Mouse (Mus musculus): Measurements from ENCODE around the gene Nbea. TPM values are rescaled to one million over a fixed set of nuclear protein-coding genes. Genes with fewer than 3 reads are reported as not detected.

Gene Nbea
- polyA plus RNA-seq, 1 experiment from 2014 or later = 31.0 TPM

DNA sequence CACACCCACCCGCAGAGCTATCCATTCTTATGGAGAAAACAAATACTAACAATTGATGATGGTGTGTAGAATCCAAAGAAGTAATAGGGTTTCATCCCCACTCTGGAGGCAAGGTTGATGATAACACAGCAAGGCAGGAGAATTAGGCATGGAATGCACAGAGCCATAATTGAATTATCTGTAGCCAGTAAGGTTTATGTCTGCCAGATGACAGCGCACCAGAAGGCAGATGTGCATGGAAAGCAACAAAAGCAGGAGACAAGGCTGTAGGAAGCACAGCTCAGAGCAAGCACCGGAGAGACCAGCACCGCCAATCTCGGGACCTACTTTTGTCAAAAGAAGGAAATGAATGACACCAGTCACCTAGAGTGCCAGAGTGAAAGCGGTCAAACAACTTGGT is 429.6 kb downstream of the Nbea start:
- WGBS = 92% methylated on average over 6 of the region's 6 CpGs
- H3K9me3 ChIP-seq = no peaks in the 10 kb centered on the region
- peaks cover 54% of the 10 kb centered on the region for H3K27me3 ChIP-seq
- no peak overlapping the region for H3K4me3 ChIP-seq (replicated peaks)
- H3K4me2 ChIP-seq = no peak overlapping the region
- ATAC-seq (ENCODE audit: low FRiP score) = no peak
- H3K4me1 ChIP-seq = peaks cover 53% of the 10 kb centered on the region
- H3K36me3 ChIP-seq (replicated peaks) = no peaks in the 10 kb centered on the region
- no peak overlapping the region for H3K27ac ChIP-seq
- H3K9ac ChIP-seq = no peak overlapping the region

DNA sequence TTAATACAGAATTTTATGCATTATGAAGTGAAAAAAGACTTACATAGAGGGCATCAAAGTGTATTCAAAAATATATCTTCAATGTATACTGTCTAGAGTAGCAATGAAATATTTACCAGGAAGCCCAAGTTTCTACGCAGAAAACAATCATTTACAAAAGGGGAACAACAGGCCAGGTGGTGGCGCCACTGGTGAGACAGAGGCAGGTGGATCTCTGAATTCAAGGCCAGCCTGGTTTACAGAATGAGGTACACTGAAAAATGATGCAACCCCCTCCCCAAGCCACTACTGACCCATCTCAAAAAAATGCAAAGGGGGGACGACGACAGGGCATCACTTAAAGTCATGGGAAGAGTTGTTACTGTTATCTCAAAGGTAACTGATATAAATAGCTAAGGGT is 430.9 kb downstream of the Nbea start:
- H3K27me3 ChIP-seq = peaks cover 55% of the 10 kb centered on the region
- H3K9me3 ChIP-seq = no peaks in the 10 kb centered on the region
- no peak overlapping the region for H3K27ac ChIP-seq
- no peak overlapping the region for H3K4me2 ChIP-seq
- H3K4me3 ChIP-seq (replicated peaks) = no peak overlapping the region
- peaks cover 46% of the 10 kb centered on the region for H3K4me1 ChIP-seq
- 89% methylated on average over 4 of the region's 4 CpGs for WGBS
- no peak for ATAC-seq (ENCODE audit: low FRiP score)
- H3K36me3 ChIP-seq (replicated peaks) = no peaks in the 10 kb centered on the region
- no peak overlapping the region for H3K9ac ChIP-seq

DNA sequence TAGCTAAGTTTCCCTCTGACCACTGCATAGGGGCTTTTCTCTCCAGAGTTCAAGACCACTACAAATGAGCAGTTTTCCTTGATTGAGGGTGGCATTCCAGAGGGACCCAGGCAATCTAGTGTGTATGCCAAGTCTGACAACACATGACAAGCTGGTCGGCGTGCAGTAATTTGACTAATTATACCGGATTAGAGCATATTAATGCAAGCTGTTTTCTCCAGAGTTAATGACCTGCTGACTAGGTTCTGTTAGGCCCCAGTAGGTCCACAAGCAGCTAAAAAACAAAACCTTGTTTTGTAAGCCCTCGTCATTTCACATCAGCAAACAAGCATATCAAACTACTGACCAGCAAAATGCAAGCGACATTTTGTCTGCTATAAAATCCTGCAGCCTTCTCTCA is 432.1 kb downstream of the Nbea start:
- Histone ChIP-seq H3K9ac (no peak overlapping the region), H3K36me3 (replicated peaks) (no peaks in the 10 kb centered on the region), H3K27ac (no peak overlapping the region), H3K27me3 (peaks cover 65% of the 10 kb centered on the region), H3K4me3 (replicated peaks) (no peak overlapping the region), H3K9me3 (no peaks in the 10 kb centered on the region), H3K4me1 (peaks cover 35% of the 10 kb centered on the region), H3K4me2 (no peak overlapping the region)
- ATAC-seq (ENCODE audit: low FRiP score) = no peak; the same call in 1 of the 2 replicates
- 18% methylated on average over 5 of the region's 5 CpGs for WGBS

DNA sequence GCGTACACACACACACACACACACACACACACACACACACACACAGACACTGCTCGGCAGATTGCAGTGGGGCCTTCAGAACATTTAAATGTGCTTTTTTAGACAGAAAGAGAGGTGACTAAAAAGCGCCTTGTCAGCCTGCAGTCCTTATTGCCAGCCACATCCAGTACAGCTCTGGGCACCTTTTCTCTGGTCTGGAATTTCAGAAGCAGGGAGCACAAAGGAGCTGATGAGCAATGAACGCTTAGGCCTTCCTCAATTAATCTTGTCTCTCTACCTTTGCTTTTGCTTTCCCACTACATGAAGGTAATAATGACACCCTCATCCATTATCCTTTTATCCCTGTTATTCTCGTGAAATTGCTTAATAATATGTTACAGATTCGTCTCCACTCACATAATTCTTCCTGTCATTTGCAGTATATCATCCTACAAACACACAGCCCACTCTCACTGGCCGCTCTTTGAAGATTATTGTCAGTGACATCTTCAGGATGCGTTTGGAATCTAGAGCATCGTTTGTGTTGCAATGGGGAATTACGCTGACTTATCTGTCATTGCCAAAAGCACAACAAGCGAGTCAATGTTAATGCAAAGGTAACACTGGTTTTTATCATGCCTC is 432.9 kb downstream of the Nbea start:
- Histone ChIP-seq H3K9ac (no peak overlapping the region), H3K36me3 (replicated peaks) (no peaks in the 10 kb centered on the region), H3K4me2 (no peak overlapping the region), H3K9me3 (no peaks in the 10 kb centered on the region), H3K4me1 (peaks cover 27% of the 10 kb centered on the region), H3K27ac (no peak overlapping the region), H3K27me3 (peaks cover 65% of the 10 kb centered on the region), H3K4me3 (replicated peaks) (no peak overlapping the region)
- 68% methylated on average over 11 of the region's 11 CpGs for WGBS
- no peak for ATAC-seq (ENCODE audit: low FRiP score)

DNA sequence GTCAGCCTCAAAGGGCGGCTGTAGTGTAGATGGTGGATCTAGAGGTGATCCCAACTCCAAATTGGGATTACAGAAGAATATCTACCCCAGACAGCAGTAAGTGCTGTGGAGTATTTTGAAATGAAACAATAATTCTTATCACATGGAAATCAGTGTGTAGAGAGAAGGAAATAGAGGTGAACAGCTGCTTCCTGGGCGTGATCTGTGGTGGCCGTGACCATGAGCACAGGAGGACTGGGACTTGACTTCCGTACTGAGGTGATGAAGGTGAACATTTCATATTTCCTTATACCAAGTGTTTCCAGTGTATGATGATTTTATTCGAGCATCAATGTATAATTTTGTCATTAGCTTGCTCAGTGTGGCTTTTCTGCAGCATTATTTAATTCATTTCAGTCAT is 439.6 kb downstream of the Nbea start:
- Histone ChIP-seq H3K4me1 (peaks cover 21% of the 10 kb centered on the region), H3K4me3 (replicated peaks) (no peak overlapping the region), H3K9me3 (no peaks in the 10 kb centered on the region), H3K27ac (no peak overlapping the region), H3K27me3 (peaks cover 28% of the 10 kb centered on the region), H3K4me2 (no peak overlapping the region), H3K9ac (no peak overlapping the region), H3K36me3 (replicated peaks) (no peaks in the 10 kb centered on the region)
- ATAC-seq (ENCODE audit: low FRiP score) = no peak
- 94% methylated on average over 5 of the region's 5 CpGs for WGBS

DNA sequence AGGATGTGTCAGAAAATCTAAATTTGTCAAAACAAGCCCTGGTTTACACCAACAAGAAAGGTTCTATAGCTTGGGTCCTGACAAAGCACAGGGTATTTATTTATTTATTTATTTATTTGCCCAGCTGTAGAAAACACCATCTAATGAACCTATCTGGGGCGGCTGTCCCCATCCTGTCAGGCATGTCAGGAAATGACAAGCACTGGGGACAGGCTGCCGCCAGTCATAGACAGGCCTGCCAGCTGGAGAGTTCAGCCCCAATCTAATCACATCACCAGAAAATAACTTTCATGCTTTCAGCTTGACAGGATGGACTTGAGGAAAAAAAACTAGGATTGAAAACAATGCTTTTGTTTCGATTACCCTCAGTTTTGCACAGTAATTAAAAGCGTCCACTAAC is 440.8 kb downstream of the Nbea start:
- WGBS = 73% methylated on average over 4 of the region's 4 CpGs

DNA sequence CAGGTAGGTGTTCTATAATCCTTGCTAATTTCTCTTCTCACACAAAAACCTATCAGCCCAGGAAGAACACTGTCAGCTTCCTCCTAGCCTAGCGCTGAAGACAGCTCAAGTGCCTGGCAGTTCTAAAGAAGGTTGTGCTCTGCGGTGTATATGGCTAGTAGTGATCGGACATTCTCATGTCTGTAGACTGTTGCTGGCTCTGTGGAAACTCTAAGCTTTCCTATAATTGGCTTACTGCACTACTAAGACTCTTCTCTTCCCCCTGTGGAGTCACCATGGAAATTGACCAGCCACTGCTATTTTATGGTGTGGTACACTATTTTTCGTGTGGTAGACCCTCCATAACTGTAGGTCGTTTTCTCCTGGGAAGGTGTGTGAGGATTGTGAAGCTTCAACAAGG is 441.3 kb downstream of the Nbea start:
- no peak overlapping the region for H3K4me2 ChIP-seq
- H3K4me3 ChIP-seq (replicated peaks) = no peak overlapping the region
- no peak overlapping the region for H3K9ac ChIP-seq
- 0 out of 2 replicates have a peak overlapping the region, but pooled peaks have one; percentile 58 for H3K27ac ChIP-seq
- H3K9me3 ChIP-seq = no peaks in the 10 kb centered on the region
- peaks cover 13% of the 10 kb centered on the region for H3K27me3 ChIP-seq
- no peaks in the 10 kb centered on the region for H3K36me3 ChIP-seq (replicated peaks)
- no peak for ATAC-seq (ENCODE audit: low FRiP score)
- 78% methylated on average over 5 of the region's 5 CpGs for WGBS
- H3K4me1 ChIP-seq = peaks cover 21% of the 10 kb centered on the region

More for the DNA sequence above, 440.8 kb downstream of the Nbea start:
- H3K4me1 ChIP-seq = peaks cover 21% of the 10 kb centered on the region
- no peak overlapping the region for H3K9ac ChIP-seq
- H3K4me3 ChIP-seq (replicated peaks) = no peak overlapping the region
- no peak overlapping the region for H3K4me2 ChIP-seq
- H3K36me3 ChIP-seq (replicated peaks) = no peaks in the 10 kb centered on the region
- peaks cover 17% of the 10 kb centered on the region for H3K27me3 ChIP-seq
- 0 out of 2 replicates have a peak overlapping the region, but pooled peaks have one; percentile 58 for H3K27ac ChIP-seq
- no peaks in the 10 kb centered on the region for H3K9me3 ChIP-seq
- ATAC-seq (ENCODE audit: low FRiP score) = peak; percentile 55; the same call in 1 of the 2 replicates

DNA sequence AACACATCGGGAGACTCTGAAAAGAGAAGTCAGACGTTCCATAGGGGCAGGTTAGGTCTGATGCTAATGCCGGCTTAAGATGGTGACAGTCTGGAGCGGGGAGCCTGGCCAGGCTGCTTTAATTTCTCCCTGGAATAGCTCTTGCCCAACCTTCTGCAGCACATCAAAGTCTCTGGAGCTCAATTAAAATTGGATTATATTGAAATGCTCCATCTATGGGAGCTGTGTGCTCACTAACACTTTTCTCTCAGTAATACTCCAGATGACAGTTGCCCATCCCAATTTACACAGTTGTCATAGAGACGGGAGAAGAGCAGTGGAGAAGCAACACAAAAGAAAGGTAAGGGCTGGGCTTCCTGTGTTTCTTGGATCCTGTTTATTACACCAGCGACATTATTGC is 442.1 kb downstream of the Nbea start:
- H3K36me3 ChIP-seq (replicated peaks) = no peaks in the 10 kb centered on the region
- H3K27me3 ChIP-seq = peaks cover 6% of the 10 kb centered on the region; the same call in 1 of the 2 replicates
- peak; percentile 51 for ATAC-seq (ENCODE audit: low FRiP score)
- H3K9me3 ChIP-seq = no peaks in the 10 kb centered on the region
- peak overlapping the region; percentile 56; the same call in 1 of the 2 replicates for H3K27ac ChIP-seq
- no peak overlapping the region for H3K9ac ChIP-seq
- peaks cover 21% of the 10 kb centered on the region for H3K4me1 ChIP-seq
- no peak overlapping the region for H3K4me3 ChIP-seq (replicated peaks)
- WGBS = 45% methylated on average over 6 of the region's 6 CpGs
- H3K4me2 ChIP-seq = no peak overlapping the region

DNA sequence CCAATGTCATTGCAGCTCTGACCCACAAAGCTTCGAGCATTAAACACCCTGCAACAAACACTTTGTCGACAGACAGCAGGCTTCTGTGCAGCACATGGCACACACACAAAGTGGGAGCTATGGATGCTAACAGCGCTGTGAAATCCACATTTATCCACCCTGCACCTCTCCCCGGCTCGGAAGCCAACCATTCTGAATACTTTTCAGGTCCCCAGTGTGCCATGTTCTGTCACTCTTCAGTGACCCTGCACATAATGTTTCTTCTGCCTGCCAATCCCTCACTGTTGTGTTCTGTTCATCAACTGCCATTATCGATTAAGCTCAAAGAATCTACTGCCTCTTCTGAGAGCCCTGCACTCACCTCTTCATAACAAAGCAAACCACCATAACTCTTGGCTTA is 449.8 kb downstream of the Nbea start:
- ATAC-seq (ENCODE audit: low FRiP score) = no peak
- no peaks in the 10 kb centered on the region for H3K27me3 ChIP-seq
- 74% methylated on average over 6 of the region's 6 CpGs for WGBS
- no peaks in the 10 kb centered on the region for H3K9me3 ChIP-seq
- no peak overlapping the region for H3K4me2 ChIP-seq
- H3K9ac ChIP-seq = no peak overlapping the region
- no peaks in the 10 kb centered on the region for H3K36me3 ChIP-seq (replicated peaks)
- no peak overlapping the region for H3K27ac ChIP-seq
- H3K4me1 ChIP-seq = peaks cover 4% of the 10 kb centered on the region; the same call in 1 of the 2 replicates
- no peak overlapping the region for H3K4me3 ChIP-seq (replicated peaks)

DNA sequence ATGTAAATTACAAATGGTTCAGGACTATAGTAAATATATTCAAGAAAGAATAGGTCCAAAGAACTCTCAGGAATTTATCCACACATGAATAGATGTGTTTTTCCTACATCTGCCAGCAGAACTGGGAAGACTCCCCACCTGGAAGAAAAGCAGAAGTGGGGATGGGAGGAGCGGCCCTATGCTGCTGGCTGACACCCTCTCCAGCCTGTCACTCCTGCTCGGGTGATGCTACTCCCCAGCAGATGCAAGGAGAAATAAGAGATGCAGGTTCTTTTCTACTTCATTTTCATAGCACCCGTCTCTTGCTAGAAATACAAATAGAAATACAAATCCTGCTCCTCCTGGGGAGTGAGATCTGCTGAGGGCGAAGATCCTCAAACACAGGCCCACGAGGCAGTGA is 453.0 kb downstream of the Nbea start:
- WGBS = 71% methylated on average over 5 of the region's 5 CpGs
- H3K36me3 ChIP-seq (replicated peaks) = no peaks in the 10 kb centered on the region
- H3K4me1 ChIP-seq = peaks cover 4% of the 10 kb centered on the region; the same call in 1 of the 2 replicates
- H3K9me3 ChIP-seq = no peaks in the 10 kb centered on the region
- H3K27me3 ChIP-seq = no peaks in the 10 kb centered on the region
- H3K4me2 ChIP-seq = no peak overlapping the region
- H3K9ac ChIP-seq = no peak overlapping the region
- ATAC-seq (ENCODE audit: low FRiP score) = no peak
- no peak overlapping the region for H3K4me3 ChIP-seq (replicated peaks)
- H3K27ac ChIP-seq = 0 out of 2 replicates have a peak overlapping the region, but pooled peaks have one; percentile 42

DNA sequence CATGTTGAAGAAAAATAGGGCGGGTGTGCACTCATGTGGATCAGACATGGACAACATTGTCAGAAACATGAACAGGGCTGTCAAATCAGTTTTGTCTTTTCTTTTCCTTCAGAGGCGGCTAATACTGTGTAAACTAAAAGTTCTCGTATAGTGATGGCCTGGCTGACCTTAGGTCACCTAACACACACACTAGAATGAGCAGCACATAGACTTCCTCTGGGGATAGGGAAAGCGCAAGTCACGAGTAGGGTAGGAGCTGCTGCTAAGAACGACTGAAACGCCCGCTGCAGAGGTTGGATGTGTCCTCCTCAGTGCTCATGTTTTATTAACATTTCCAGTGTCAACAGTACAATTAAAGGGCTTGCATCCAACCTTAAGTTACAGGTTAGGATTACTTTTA is 453.4 kb downstream of the Nbea start:
- H3K9ac ChIP-seq = no peak overlapping the region
- no peaks in the 10 kb centered on the region for H3K9me3 ChIP-seq
- H3K4me1 ChIP-seq = peaks cover 4% of the 10 kb centered on the region; the same call in 1 of the 2 replicates
- no peaks in the 10 kb centered on the region for H3K36me3 ChIP-seq (replicated peaks)
- no peak overlapping the region for H3K4me2 ChIP-seq
- WGBS = 67% methylated on average over 8 of the region's 8 CpGs
- no peak overlapping the region for H3K4me3 ChIP-seq (replicated peaks)
- H3K27me3 ChIP-seq = no peaks in the 10 kb centered on the region
- no peak overlapping the region for H3K27ac ChIP-seq
- ATAC-seq (ENCODE audit: low FRiP score) = no peak

DNA sequence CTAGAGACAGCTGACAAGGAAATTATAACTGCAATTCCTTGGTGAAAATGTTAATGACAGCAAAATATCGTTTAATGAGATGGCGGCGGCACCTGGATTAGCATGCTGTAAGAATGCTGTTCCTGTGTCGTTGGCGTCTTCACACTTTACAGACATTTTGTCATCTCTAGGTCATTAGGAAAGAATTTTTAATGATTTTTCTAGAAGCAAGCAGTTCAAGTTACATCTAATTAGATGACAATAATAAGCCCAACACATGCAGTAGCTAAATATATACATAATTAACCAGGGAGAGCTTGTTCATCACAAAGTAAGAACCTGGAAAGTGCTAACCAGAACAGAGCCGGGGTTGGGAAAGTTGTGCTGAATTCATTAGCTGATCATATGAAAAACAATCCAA is 469.2 kb downstream of the Nbea start:
- Histone ChIP-seq H3K9ac (no peak overlapping the region), H3K36me3 (replicated peaks) (peaks cover 11% of the 10 kb centered on the region), H3K27ac (no peak overlapping the region; the same call in 1 of the 2 replicates), H3K4me1 (peaks cover 2% of the 10 kb centered on the region; the same call in 1 of the 2 replicates), H3K4me2 (no peak overlapping the region), H3K27me3 (no peaks in the 10 kb centered on the region), H3K4me3 (replicated peaks) (no peak overlapping the region), H3K9me3 (no peaks in the 10 kb centered on the region)
- WGBS = 53% methylated on average over 6 of the region's 6 CpGs
- ATAC-seq (ENCODE audit: low FRiP score) = peak; percentile 44; the same call in 1 of the 2 replicates

DNA sequence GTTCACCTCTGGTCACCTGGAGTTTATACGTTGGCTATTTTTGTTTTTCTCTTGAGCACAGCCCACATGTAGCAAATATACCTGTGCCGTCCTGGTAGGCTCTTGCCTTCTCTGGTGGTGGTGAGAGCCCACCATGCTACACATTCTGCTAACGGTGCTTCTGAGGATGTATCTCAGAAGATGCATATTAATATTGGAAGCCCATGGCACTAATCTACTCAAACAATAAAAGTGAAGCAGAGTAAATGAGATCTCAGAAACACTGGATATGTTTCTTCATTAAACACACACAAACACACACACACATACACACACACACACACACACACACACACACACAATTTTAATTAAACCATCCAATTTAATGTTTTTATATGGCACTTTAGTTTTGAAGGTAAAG is 469.6 kb downstream of the Nbea start:
- Histone ChIP-seq H3K4me3 (replicated peaks) (no peak overlapping the region), H3K36me3 (replicated peaks) (peaks cover 11% of the 10 kb centered on the region), H3K27me3 (no peaks in the 10 kb centered on the region), H3K27ac (no peak overlapping the region), H3K9ac (no peak overlapping the region), H3K9me3 (no peaks in the 10 kb centered on the region), H3K4me2 (no peak overlapping the region), H3K4me1 (peaks cover 2% of the 10 kb centered on the region; the same call in 1 of the 2 replicates)
- ATAC-seq (ENCODE audit: low FRiP score) = no peak; the same call in 1 of the 2 replicates
- WGBS = 76% methylated on average over 3 of the region's 3 CpGs
